Mouse (Mus musculus) midbrain, embryonic 16.5 days (tissue): ENCODE results near the gene Gmds. TPM values are rescaled to one million over a fixed set of nuclear protein-coding genes. Genes with fewer than 3 reads are reported as not detected.

Experiments
- ATAC-seq: fragments of 200-750 bp; cut with Nextera tagmentation; 2 replicates; pipeline ENCODE4 v1.8.0; 2017; ENCODE audit warnings: moderate TSS enrichment
- H3K27ac ChIP-seq: fragments of 300-500 bp; sonication (generic); 2 replicates; pipeline ENCODE4 v1.5.1; 2014; ENCODE audit warnings: mild to moderate bottlenecking, low read length, mixed read lengths
- H3K27me3 ChIP-seq: fragments of 300-500 bp; sonication (generic); 2 replicates; pipeline ENCODE4 v1.6.1; 2014; ENCODE audit warnings: low read depth, low read length, mixed read lengths; ENCODE audit not compliant: control insufficient read depth, insufficient read depth
- H3K36me3 ChIP-seq: fragments of 300-500 bp; sonication (generic); 2 replicates; pipeline ENCODE4 v1.6.1; 2014; ENCODE audit warnings: mild to moderate bottlenecking, low read length, moderate library complexity, mixed read lengths; ENCODE audit not compliant: control insufficient read depth, insufficient read depth
- H3K4me1 ChIP-seq: fragments of 300-500 bp; sonication (generic); 2 replicates; pipeline ENCODE4 v1.6.1; 2014; ENCODE audit warnings: mild to moderate bottlenecking, low read length, mixed read lengths; ENCODE audit not compliant: control insufficient read depth, insufficient read depth
- H3K4me2 ChIP-seq: fragments of 300-500 bp; sonication (generic); 2 replicates; pipeline ENCODE4 v1.6.1; 2014; ENCODE audit warnings: mild to moderate bottlenecking, low read length, mixed read lengths
- H3K4me3 ChIP-seq: fragments of 300-500 bp; sonication (generic); 2 replicates; pipeline ENCODE4 v1.5.1; 2014; ENCODE audit warnings: low read depth, mild to moderate bottlenecking, low read length, moderate library complexity, mixed read lengths
- H3K9ac ChIP-seq: fragments of 300-500 bp; sonication (generic); 2 replicates; pipeline ENCODE4 v1.6.1; 2014; ENCODE audit warnings: low read depth, low read length, mixed read lengths
- H3K9me3 ChIP-seq: fragments of 300-500 bp; sonication (generic); replicated peaks from 2 replicates; pipeline ENCODE4 v1.6.1; 2014; ENCODE audit warnings: mild to moderate bottlenecking, low read length, mixed read lengths; ENCODE audit not compliant: control insufficient read depth, poor library complexity, severe bottlenecking
- WGBS: fragments of 180-500 bp; shearing (Covaris S2); extraction: QIAGEN DNeasy Blood & Tissue Kit; methylation state at CpG from one replicate; pipeline ENCODE4 v1.1.7; 2014; 5-methylcytosine and 5-hydroxymethylcytosine counted together
- polyA plus RNA-seq: library from polyadenylated mRNA; unstranded; fragments of >200 nt; fragmentation: Nextera tagmentation; extraction: Ambion mirVana; gene quantifications from 2 replicates; pipeline ENCODE4 v1.2.1, GENCODE M21; 2015

The Gmds gene
- polyA plus RNA-seq, 1 experiment from 2014 or later, result 34.9 TPM

- peak overlapping the region; percentile 28 for H3K4me3 ChIP-seq
- no peaks in the 10 kb centered on the region for H3K9me3 ChIP-seq
- no peaks in the 10 kb centered on the region for H3K36me3 ChIP-seq
- ATAC-seq, result peak; percentile 87
- peaks cover 36% of the 10 kb centered on the region for H3K27me3 ChIP-seq
- H3K9ac ChIP-seq, result peak overlapping the region; percentile 47; the same call in 1 of the 2 replicates
- H3K4me1 ChIP-seq, result peaks cover 6% of the 10 kb centered on the region; the same call in 1 of the 2 replicates
- H3K27ac ChIP-seq, result no peak overlapping the region
- WGBS, result 5% methylated on average over 16 of the region's 16 CpGs
- peak overlapping the region; percentile 55 for H3K4me2 ChIP-seq
Measured at GRCm38 (mm10) chr13:31820587-31821017, 517.9 kb downstream of the Gmds start.

- H3K9me3 ChIP-seq, result no peaks in the 10 kb centered on the region
- no peak overlapping the region for H3K4me2 ChIP-seq
- peaks cover 6% of the 10 kb centered on the region; the same call in 1 of the 2 replicates for H3K4me1 ChIP-seq
- H3K4me3 ChIP-seq, result no peak overlapping the region
- H3K27ac ChIP-seq, result no peak overlapping the region
- no peak for ATAC-seq
- no peaks in the 10 kb centered on the region for H3K36me3 ChIP-seq
- peaks cover 43% of the 10 kb centered on the region for H3K27me3 ChIP-seq
- WGBS, result 38% methylated on average over 14 of the region's 14 CpGs
- H3K9ac ChIP-seq, result no peak overlapping the region
Measured at GRCm38 (mm10) chr13:31819664-31820405, 518.7 kb downstream of the Gmds start.

- no peak overlapping the region for H3K9ac ChIP-seq
- ATAC-seq, result no peak
- no peaks in the 10 kb centered on the region for H3K36me3 ChIP-seq
- H3K9me3 ChIP-seq, result no peaks in the 10 kb centered on the region
- H3K4me1 ChIP-seq, result peaks cover 6% of the 10 kb centered on the region; the same call in 1 of the 2 replicates
- no peak overlapping the region for H3K4me2 ChIP-seq
- H3K27ac ChIP-seq, result no peak overlapping the region
- WGBS, result 68% methylated on average over 7 of the region's 7 CpGs
- peaks cover 58% of the 10 kb centered on the region for H3K27me3 ChIP-seq
- no peak overlapping the region for H3K4me3 ChIP-seq
Measured at GRCm38 (mm10) chr13:31818337-31818736, 520.2 kb downstream of the Gmds start.

GRCm38 (mm10) chr13:31815383-31816003 lies 523.0 kb downstream of the Gmds start:
- no peak for ATAC-seq
- no peak overlapping the region; the same call in 1 of the 2 replicates for H3K4me2 ChIP-seq
- no peak overlapping the region for H3K9ac ChIP-seq
- peaks cover 7% of the 10 kb centered on the region; the same call in 1 of the 2 replicates for H3K4me1 ChIP-seq
- H3K27me3 ChIP-seq, result peaks cover 73% of the 10 kb centered on the region
- H3K36me3 ChIP-seq, result no peaks in the 10 kb centered on the region
- no peak overlapping the region for H3K4me3 ChIP-seq
- no peak overlapping the region for H3K27ac ChIP-seq
- H3K9me3 ChIP-seq, result no peaks in the 10 kb centered on the region
- 32% methylated on average over 15 of the region's 15 CpGs for WGBS

- Histone ChIP-seq H3K9ac (no peak overlapping the region), H3K36me3 (no peaks in the 10 kb centered on the region), H3K4me1 (peaks cover 10% of the 10 kb centered on the region; the same call in 1 of the 2 replicates), H3K4me3 (no peak overlapping the region), H3K27me3 (peaks cover 68% of the 10 kb centered on the region), H3K4me2 (no peak overlapping the region), H3K27ac (no peak overlapping the region), H3K9me3 (no peaks in the 10 kb centered on the region)
- WGBS, result 67% methylated on average over 2 of the region's 2 CpGs
- ATAC-seq, result no peak
Measured at GRCm38 (mm10) chr13:31812701-31813100, 525.8 kb downstream of the Gmds start.

- Histone ChIP-seq H3K27me3 (peaks cover 61% of the 10 kb centered on the region), H3K9me3 (no peaks in the 10 kb centered on the region), H3K27ac (no peak overlapping the region), H3K9ac (peak overlapping the region; percentile 6; the same call in 1 of the 2 replicates), H3K4me3 (peak overlapping the region; percentile 28), H3K4me2 (peak overlapping the region; percentile 36), H3K4me1 (peaks cover 18% of the 10 kb centered on the region), H3K36me3 (no peaks in the 10 kb centered on the region)
- WGBS, result 8% methylated on average over 41 of the region's 44 CpGs
- no peak for ATAC-seq
Measured at GRCm38 (mm10) chr13:31811542-31812021, 527.0 kb downstream of the Gmds start.

DNA sequence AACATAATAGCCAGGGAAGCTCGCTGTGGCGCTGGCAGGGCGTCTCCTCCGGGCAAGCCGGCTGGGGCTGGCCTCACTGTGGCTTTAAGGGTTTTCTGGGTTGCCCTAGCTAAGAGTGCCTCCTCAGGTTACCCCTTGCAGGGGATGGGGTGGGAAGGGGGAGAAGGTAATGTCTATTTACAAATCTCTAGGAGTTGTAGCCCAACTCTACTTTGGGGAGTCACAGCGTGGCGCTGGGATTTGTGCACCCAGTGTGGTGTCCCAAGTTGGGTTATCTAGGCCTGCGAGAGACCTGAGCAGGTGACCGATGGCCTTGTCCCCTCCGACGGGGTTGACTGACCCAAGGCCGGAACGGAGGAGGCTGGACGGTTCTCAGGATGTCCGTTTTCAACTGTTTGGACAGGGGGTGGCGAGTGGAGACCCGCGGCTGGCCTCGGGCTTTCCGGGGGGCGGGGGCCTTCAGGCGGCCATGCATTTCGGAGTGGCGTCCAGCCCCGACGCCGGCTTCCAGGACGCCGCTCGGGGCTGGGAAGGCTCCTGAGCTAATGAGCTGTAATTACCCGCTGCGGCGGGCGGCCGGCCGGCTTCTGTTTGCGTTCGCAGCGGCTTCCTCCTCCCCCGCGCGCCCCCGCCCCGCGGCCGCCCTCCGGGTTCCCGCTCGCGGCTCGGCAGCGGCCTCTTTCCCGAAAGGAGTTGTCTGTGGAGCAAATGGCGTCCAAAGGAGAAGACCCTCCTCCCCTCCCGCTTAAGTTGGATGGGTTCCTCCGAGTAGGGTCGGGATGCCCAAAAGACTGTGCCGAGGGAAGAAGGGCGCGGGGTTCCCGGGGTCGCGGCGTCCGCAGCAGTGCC lies 527.6 kb downstream of the Gmds start:
- H3K36me3 ChIP-seq, result no peaks in the 10 kb centered on the region
- H3K27me3 ChIP-seq, result peaks cover 58% of the 10 kb centered on the region
- H3K4me1 ChIP-seq, result peaks cover 25% of the 10 kb centered on the region
- ATAC-seq, result no peak
- H3K4me2 ChIP-seq, result peak overlapping the region; percentile 36
- H3K9me3 ChIP-seq, result no peaks in the 10 kb centered on the region
- peak overlapping the region; percentile 38 for H3K9ac ChIP-seq
- under 1% methylated on average over 57 of the region's 65 CpGs for WGBS
- H3K4me3 ChIP-seq, result peak overlapping the region; percentile 28
- no peak overlapping the region for H3K27ac ChIP-seq

DNA sequence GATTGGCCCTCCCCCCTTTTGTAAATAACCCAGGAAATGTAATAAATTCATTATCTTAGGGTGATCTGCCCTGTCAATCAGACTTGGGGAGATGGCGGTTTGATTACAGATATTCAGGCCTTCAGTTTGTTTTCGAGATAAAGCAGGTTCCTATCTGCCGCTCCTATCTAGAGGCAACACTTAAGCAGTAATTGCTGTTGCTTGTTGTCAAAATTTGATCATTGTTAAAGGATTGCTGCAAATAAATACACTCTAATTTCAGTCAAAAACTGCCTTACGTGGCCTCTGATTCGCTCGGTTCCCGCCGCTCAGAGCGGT lies 528.2 kb downstream of the Gmds start:
- Histone ChIP-seq H3K27me3 (peaks cover 57% of the 10 kb centered on the region), H3K9ac (no peak overlapping the region), H3K9me3 (no peaks in the 10 kb centered on the region), H3K36me3 (no peaks in the 10 kb centered on the region), H3K4me3 (peak overlapping the region; percentile 28), H3K27ac (no peak overlapping the region), H3K4me1 (peaks cover 25% of the 10 kb centered on the region), H3K4me2 (no peak overlapping the region)
- ATAC-seq, result no peak
- 3% methylated on average over 9 of the region's 9 CpGs for WGBS
